Mouse (Mus musculus) retina, postnatal 7 days (tissue): ENCODE results near the gene Ppt1.

Experiments
- DNase-seq: peaks from one replicate; pipeline ENCODE4 v3.0.0-alpha.2; 2012; ENCODE audit warnings: low read depth, low spot score

The Ppt1 gene

GRCm38 (mm10) chr4:122905359-122905758 is 69.3 kb downstream of the Ppt1 start:
- DNase-seq, result no peak
